Mouse (Mus musculus) CH12.LX (cell line): Measurements from ENCODE around the gene 1600014C10Rik.

Experiments used
- CTCF ChIP-seq, 2 experiments: IDR thresholded peaks in 1 of 2; conservative IDR thresholded peaks in 1 of 2; 2 replicates each; pipeline ENCODE4 v1.5.1; 2011 to 2012; ENCODE audit warnings: low read depth in 2 of 2, low read length in 2 of 2, improper control_type of control experiment in 1 of 2, inconsistent platforms in 1 of 2, mild to moderate bottlenecking in 1 of 2, moderate library complexity in 1 of 2
- EP300 ChIP-seq: IDR thresholded peaks from 2 replicates; pipeline ENCODE4 v1.6.1; 2011; ENCODE audit warnings: low read length, improper control_type of control experiment
- JUN ChIP-seq: IDR thresholded peaks from 2 replicates; pipeline ENCODE4 v1.6.1; 2011; ENCODE audit warnings: low read depth, mild to moderate bottlenecking, low read length, improper control_type of control experiment, moderate library complexity; ENCODE audit not compliant: insufficient read depth
- JUND ChIP-seq: conservative IDR thresholded peaks from 2 replicates; pipeline ENCODE4 v1.6.1; 2011; ENCODE audit warnings: low read depth, low read length, improper control_type of control experiment
- MAFK ChIP-seq: IDR thresholded peaks from 2 replicates; pipeline ENCODE4 v1.6.1; 2011; ENCODE audit warnings: low read length, improper control_type of control experiment; ENCODE audit not compliant: insufficient replicate concordance
- MAX ChIP-seq: IDR thresholded peaks from 2 replicates; pipeline ENCODE4 v1.6.1; 2011; ENCODE audit warnings: low read length, improper control_type of control experiment
- NRF1 ChIP-seq: IDR thresholded peaks from 2 replicates; pipeline ENCODE4 v1.6.1; 2014; ENCODE audit warnings: low read depth, mild to moderate bottlenecking, inconsistent platforms, low read length, improper control_type of control experiment, moderate library complexity
- RAD21 ChIP-seq: IDR thresholded peaks from 2 replicates; pipeline ENCODE4 v1.6.1; 2011; ENCODE audit warnings: low read depth, mild to moderate bottlenecking, low read length, improper control_type of control experiment, moderate library complexity
- SIN3A ChIP-seq: IDR thresholded peaks from 2 replicates; pipeline ENCODE4 v1.6.1; 2012; ENCODE audit warnings: low read length, improper control_type of control experiment, inconsistent platforms
- USF1 ChIP-seq: IDR thresholded peaks from 2 replicates; pipeline ENCODE4 v1.6.1; 2014; ENCODE audit warnings: low read depth, mild to moderate bottlenecking, inconsistent platforms, low read length, improper control_type of control experiment

DNA sequence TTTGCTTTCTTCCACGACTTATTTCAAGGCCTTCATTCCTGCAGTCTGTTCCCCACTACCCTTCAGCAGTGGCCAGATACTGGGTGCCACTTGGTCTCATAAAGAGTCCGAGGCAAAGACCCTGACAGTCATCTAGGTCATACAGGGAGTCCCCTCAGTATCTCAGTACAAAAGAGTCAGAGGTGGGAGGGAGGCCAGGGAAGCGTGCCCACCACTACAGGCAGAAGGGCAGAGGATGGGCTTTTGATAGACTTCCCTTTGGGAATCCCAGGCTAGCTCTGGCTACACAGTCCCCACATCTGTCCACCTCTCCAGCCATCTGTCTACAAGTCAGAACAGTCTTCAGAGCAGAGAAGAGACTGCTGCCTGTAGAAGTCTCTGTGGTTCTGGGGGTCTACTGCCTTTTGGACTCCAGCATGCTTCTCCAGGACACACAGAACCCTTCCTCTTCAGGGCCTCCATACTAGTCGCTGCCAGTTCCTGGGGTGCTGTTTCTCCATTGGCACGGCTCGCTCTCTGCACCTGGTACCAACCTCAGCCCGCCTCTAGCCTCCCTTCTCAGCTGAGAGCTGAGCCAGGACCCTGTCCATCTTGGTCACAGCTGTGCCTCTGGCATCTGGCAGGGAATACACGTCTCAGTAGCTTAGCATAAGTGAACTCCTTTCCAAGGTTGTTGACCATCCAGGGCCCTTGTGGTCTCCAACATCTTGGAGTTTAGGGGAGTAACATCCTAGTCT lies 35.8 kb downstream of the 1600014C10Rik start:
- TF ChIP-seq USF1 = no peak
- TF ChIP-seq CTCF (conservative IDR thresholded peaks at IDR 0.05 in 1 of 2, IDR thresholded peaks at IDR 0.05 in 1 of 2; ENCODE audit: low read depth in 2 of 2, low read length in 2 of 2) = no peak
- no peak for TF ChIP-seq EP300
- TF ChIP-seq JUN = no peak
- TF ChIP-seq JUND = no peak
- TF ChIP-seq SIN3A = no peak
- TF ChIP-seq NRF1 = no peak
- no peak for TF ChIP-seq MAFK
- no peak for TF ChIP-seq RAD21
- TF ChIP-seq MAX = no peak
